Comparison of ENCODE assay signal across 26 mouse cellular contexts in genomic region chr3:85369847-85370246, GRCm38 (mm10).
DNase-seq lines count a peak whose midpoint lies in the region; ATAC-seq and TF ChIP-seq lines count a peak whose summit lies in the region.
"Had no signal": no experiment of that assay in that cellular context is flagged by ENCODE, and none has a peak within 500 bp of the region (broad histone marks: within the 10 kb centered on the region; RNA-seq: fewer than 3 reads in every experiment).

No protein-coding gene starts in this region.

- no peak overlapping the region for H3K4me2 ChIP-seq in heart, embryonic 16.5 days (ENCODE audit: low read depth, low read length)
- no peak overlapping the region for H3K4me2 ChIP-seq in kidney, postnatal 0 days (ENCODE audit: low read length)
- H3K4me2 ChIP-seq: embryonic facial prominence, embryonic 15.5 days; limb, embryonic 13.5 days; liver, embryonic 11.5 days; lung, embryonic 15.5 days; midbrain, embryonic 11.5 days; neural tube, embryonic 12.5 days had no signal

- TF ChIP-seq CTCF in kidney, postnatal 0 days (IDR thresholded peaks at IDR 0.05; ENCODE audit: low read depth), result no peak

- H3K9me3 ChIP-seq in heart, embryonic 10.5 days, result no peaks in the 10 kb centered on the region
- peaks cover 2% of the 10 kb centered on the region for H3K9me3 ChIP-seq in heart, embryonic 16.5 days (replicated peaks; ENCODE audit: control insufficient read depth, low read length)
- no peaks in the 10 kb centered on the region for H3K9me3 ChIP-seq in kidney, postnatal 0 days (replicated peaks; ENCODE audit: low read length)
- H3K9me3 ChIP-seq: embryonic facial prominence, embryonic 15.5 days; limb, embryonic 13.5 days; lung, embryonic 15.5 days; neural tube, embryonic 12.5 days had no signal

- peaks cover 37% of the 10 kb centered on the region for H3K4me1 ChIP-seq in heart, embryonic 10.5 days
- H3K4me1 ChIP-seq in heart, embryonic 16.5 days (ENCODE audit: control insufficient read depth, insufficient read depth, low read length), result peaks cover 31% of the 10 kb centered on the region
- H3K4me1 ChIP-seq in kidney, postnatal 0 days (replicated peaks; ENCODE audit: insufficient read depth, low read length), result no peaks in the 10 kb centered on the region
- H3K4me1 ChIP-seq: lung, embryonic 15.5 days; neural tube, embryonic 12.5 days had no signal

- ATAC-seq in heart, embryonic 16.5 days (replicated peaks; ENCODE audit: extremely low read depth, insufficient read depth, low FRiP score), result no peak
- ATAC-seq in kidney, postnatal 0 days (replicated peaks; ENCODE audit: low FRiP score, low read depth), result peak; percentile 27; the same call in 1 of the 2 replicates
- ATAC-seq: forebrain, embryonic 14.5 days had no signal

- DNase-seq in heart, embryonic 10.5 days (ENCODE audit: low spot score), result no peak
- DNase-seq in heart, postnatal 4 days, result no peak
- DNase-seq in heart, postnatal 36 days, result no peak
- peak; percentile 58 for DNase-seq in kidney, postnatal 0 days (ENCODE audit: low spot score)
- no peak for DNase-seq in kidney, adult 9 months
- DNase-seq in R1 (ENCODE audit: low read depth, low spot score), result peak; percentile 4
- DNase-seq in thymus, postnatal 36 days, result no peak
- DNase-seq: adrenal gland, postnatal 25 days; cerebellum, adult 11-12 months; gastrocnemius, adult 2 months; gastrocnemius, postnatal 36 days; kidney, adult 8-10 months; right cerebral cortex, adult 18-20 months; spleen, adult 18-20 months; thymus, adult 2 months; thymus, postnatal 4 days had no signal

- no peaks in the 10 kb centered on the region for H3K27me3 ChIP-seq in heart, embryonic 10.5 days (ENCODE audit: insufficient read depth, poor library complexity, severe bottlenecking)
- H3K27me3 ChIP-seq in heart, embryonic 16.5 days (ENCODE audit: control insufficient read depth, insufficient read depth, low read length), result no peaks in the 10 kb centered on the region
- H3K27me3 ChIP-seq in kidney, postnatal 0 days (ENCODE audit: insufficient read depth, low read length), result no peaks in the 10 kb centered on the region
- H3K27me3 ChIP-seq: embryonic facial prominence, embryonic 15.5 days; limb, embryonic 13.5 days; lung, embryonic 15.5 days; neural tube, embryonic 12.5 days had no signal

- 80% methylated on average over 10 of the region's 10 CpGs for WGBS in heart, embryonic 10.5 days
- WGBS in heart, embryonic 16.5 days, result 80% methylated on average over 9 of the region's 10 CpGs
- 52% methylated on average over 10 of the region's 10 CpGs for WGBS in kidney, postnatal 0 days

- H3K4me3 ChIP-seq in heart, embryonic 10.5 days, result no peak overlapping the region
- H3K4me3 ChIP-seq in heart, embryonic 16.5 days (ENCODE audit: low read length), result no peak overlapping the region
- H3K4me3 ChIP-seq in kidney, postnatal 0 days (replicated peaks; ENCODE audit: low read depth, low read length), result no peak overlapping the region
- H3K4me3 ChIP-seq: embryonic facial prominence, embryonic 15.5 days; gastrocnemius, adult 2 months; heart, adult 2 months; limb, embryonic 13.5 days; lung, embryonic 15.5 days; myocyte; neural tube, embryonic 12.5 days had no signal

- H3K27ac ChIP-seq in heart, embryonic 10.5 days, result 0 out of 2 replicates have a peak overlapping the region, but pooled peaks have one; percentile 38
- peak overlapping the region; percentile 59; the same call in 1 of the 2 replicates for H3K27ac ChIP-seq in heart, embryonic 16.5 days (ENCODE audit: low read length)
- no peak overlapping the region for H3K27ac ChIP-seq in kidney, postnatal 0 days
- H3K27ac ChIP-seq: gastrocnemius, adult 2 months; heart, adult 2 months; limb, embryonic 13.5 days; lung, embryonic 15.5 days; neural tube, embryonic 12.5 days had no signal

- intact Hi-C loops in heart, postnatal 36 days (cut with DNase I), result loop anchor here (5.0 kb wide), 1 partner anchor 443 kb away; no protein-coding TSS in a partner anchor

- H3K9ac ChIP-seq in heart, embryonic 16.5 days (ENCODE audit: low read length), result no peak overlapping the region
- H3K9ac ChIP-seq in kidney, postnatal 0 days (ENCODE audit: low read depth, low read length), result no peak overlapping the region
- H3K9ac ChIP-seq: embryonic facial prominence, embryonic 15.5 days; limb, embryonic 13.5 days; lung, embryonic 15.5 days; neural tube, embryonic 12.5 days had no signal

- no peaks in the 10 kb centered on the region for H3K36me3 ChIP-seq in heart, embryonic 10.5 days
- H3K36me3 ChIP-seq in heart, embryonic 16.5 days (ENCODE audit: control insufficient read depth, insufficient read depth), result no peaks in the 10 kb centered on the region; the same call in 1 of the 2 replicates
- no peaks in the 10 kb centered on the region for H3K36me3 ChIP-seq in kidney, postnatal 0 days (ENCODE audit: insufficient read depth, low read length)
- H3K36me3 ChIP-seq: embryonic facial prominence, embryonic 15.5 days; limb, embryonic 13.5 days; lung, embryonic 15.5 days; neural tube, embryonic 12.5 days had no signal

Comparison
In these comparisons a context has a peak if more than half of its experiments do, and no peak if none do; other contexts are left out.
1. DNase-seq: peak in kidney, postnatal 0 days (single experiment) and R1 (single experiment); none in heart, embryonic 10.5 days (single experiment), heart, postnatal 4 days (single experiment), heart, postnatal 36 days (0 of 2), kidney, adult 9 months (single experiment) and thymus, postnatal 36 days (0 of 2).